Mouse (Mus musculus) limb, embryonic 14.5 days (tissue): ENCODE measurements around the gene Astn2. TPM values are rescaled to one million over a fixed set of nuclear protein-coding genes. Genes with fewer than 3 reads are reported as not detected.

Experiments used
- ATAC-seq: fragments of 200-750 bp; cut with Nextera tagmentation; 2 replicates; pipeline ENCODE4 v1.8.0; 2017; ENCODE audit warnings: low read depth, moderate number of reproducible peaks, moderate TSS enrichment; ENCODE audit not compliant: low FRiP score
- DNase-seq: peaks from one replicate; pipeline ENCODE4 v3.0.0-alpha.2; 2015; ENCODE audit warnings: low spot score
- H3K27ac ChIP-seq: fragments of 300-500 bp; sonication (generic); replicated peaks from 2 replicates; pipeline ENCODE4 v1.5.1; 2014; ENCODE audit warnings: low read depth, mild to moderate bottlenecking, low read length, moderate library complexity, mixed read lengths
- H3K27me3 ChIP-seq: fragments of 300-500 bp; sonication (generic); 2 replicates; pipeline ENCODE4 v1.6.1; 2014; ENCODE audit warnings: low read length, mixed read lengths; ENCODE audit not compliant: control insufficient read depth, insufficient read depth
- H3K36me3 ChIP-seq: fragments of 300-500 bp; sonication (generic); 2 replicates; pipeline ENCODE4 v1.6.1; 2014; ENCODE audit warnings: mild to moderate bottlenecking, low read length, moderate library complexity, mixed read lengths; ENCODE audit not compliant: control insufficient read depth, insufficient read depth
- H3K4me1 ChIP-seq: fragments of 300-500 bp; sonication (generic); 2 replicates; pipeline ENCODE4 v1.6.1; 2014; ENCODE audit warnings: antibody characterized with exemption, low read length, mixed read lengths; ENCODE audit not compliant: control insufficient read depth, insufficient read depth
- H3K4me2 ChIP-seq: fragments of 300-500 bp; sonication (generic); replicated peaks from 2 replicates; pipeline ENCODE4 v1.6.1; 2014; ENCODE audit warnings: low read depth, mild to moderate bottlenecking, low read length, moderate library complexity; ENCODE audit not compliant: severe bottlenecking
- H3K4me3 ChIP-seq: fragments of 300-500 bp; sonication (generic); replicated peaks from 2 replicates; pipeline ENCODE4 v1.5.1; 2014; ENCODE audit warnings: low read length
- H3K9ac ChIP-seq: fragments of 300-500 bp; sonication (generic); 2 replicates; pipeline ENCODE4 v1.6.1; 2014; ENCODE audit warnings: mild to moderate bottlenecking, low read depth, low read length, moderate library complexity; ENCODE audit not compliant: severe bottlenecking
- H3K9me3 ChIP-seq: fragments of 300-500 bp; sonication (generic); 2 replicates; pipeline ENCODE4 v1.6.1; 2016; ENCODE audit warnings: low read length; ENCODE audit not compliant: control insufficient read depth
- POLR2A ChIP-seq: fragments of 200-500 bp; IDR thresholded peaks from 2 replicates; pipeline ENCODE4 v1.8.0; 2012; ENCODE audit warnings: inconsistent platforms, mild to moderate bottlenecking, moderate library complexity, borderline replicate concordance; ENCODE audit not compliant: insufficient read depth, insufficient read length; ENCODE audit errors: extremely low read depth
- WGBS: fragments of 180-500 bp; shearing (Covaris S2); extraction: QIAGEN DNeasy Blood & Tissue Kit; methylation state at CpG from one replicate; pipeline ENCODE4 v1.1.7; 2014; 5-methylcytosine and 5-hydroxymethylcytosine counted together
- polyA plus RNA-seq, 2 experiments: library from polyadenylated mRNA; depleted of rRNA in 1 of 2; stranded (reverse) in 1 of 2; unstranded in 1 of 2; fragments of >200 nt; fragmentation: Nextera tagmentation in 1 of 2; extraction: Ambion mirVana in 1 of 2; gene quantifications; 2 replicates each; pipeline versions ENCODE4 v1.2.1 to v1.2.3; 2012 to 2014

Astn2 gene
- polyA plus RNA-seq, 2 experiments = 1.6 to 8.7 TPM

GRCm38 (mm10) chr4:66337443-66337842, 67.0 kb downstream of the Astn2 start:
- WGBS = 89% methylated on average over 3 of the region's 3 CpGs
- ATAC-seq (no peak), DNase-seq (no peak)
- H3K27me3 ChIP-seq = no peaks in the 10 kb centered on the region
- no peak overlapping the region for H3K27ac ChIP-seq
- no peak overlapping the region for H3K9ac ChIP-seq
- no peaks in the 10 kb centered on the region for H3K4me1 ChIP-seq
- no peaks in the 10 kb centered on the region for H3K36me3 ChIP-seq
- no peak overlapping the region for H3K4me2 ChIP-seq
- no peak for TF ChIP-seq POLR2A
- no peak overlapping the region for H3K4me3 ChIP-seq
- H3K9me3 ChIP-seq = no peaks in the 10 kb centered on the region

GRCm38 (mm10) chr4:66330600-66331285, 73.7 kb downstream of the Astn2 start:
- H3K4me3 ChIP-seq = no peak overlapping the region
- H3K27ac ChIP-seq = no peak overlapping the region
- TF ChIP-seq POLR2A = no peak
- DNase-seq (no peak), ATAC-seq (no peak)
- H3K4me1 ChIP-seq = no peaks in the 10 kb centered on the region
- H3K36me3 ChIP-seq = no peaks in the 10 kb centered on the region
- WGBS = 34% methylated on average over 4 of the region's 4 CpGs
- H3K9me3 ChIP-seq = no peaks in the 10 kb centered on the region
- no peaks in the 10 kb centered on the region for H3K27me3 ChIP-seq
- H3K9ac ChIP-seq = no peak overlapping the region
- no peak overlapping the region for H3K4me2 ChIP-seq

GRCm38 (mm10) chr4:66321051-66321450, 83.4 kb downstream of the Astn2 start:
- H3K4me3 ChIP-seq = no peak overlapping the region
- H3K4me1 ChIP-seq = no peaks in the 10 kb centered on the region
- TF ChIP-seq POLR2A = no peak
- no peak overlapping the region for H3K9ac ChIP-seq
- no peaks in the 10 kb centered on the region for H3K27me3 ChIP-seq
- 66% methylated on average over 2 of the region's 2 CpGs for WGBS
- no peaks in the 10 kb centered on the region for H3K9me3 ChIP-seq
- DNase-seq (no peak), ATAC-seq (no peak)
- no peak overlapping the region for H3K27ac ChIP-seq
- no peaks in the 10 kb centered on the region for H3K36me3 ChIP-seq
- no peak overlapping the region for H3K4me2 ChIP-seq

GRCm38 (mm10) chr4:66314806-66315484, 89.5 kb downstream of the Astn2 start:
- no peak overlapping the region for H3K27ac ChIP-seq
- no peak for DNase-seq
- no peak for TF ChIP-seq POLR2A
- H3K4me1 ChIP-seq = no peaks in the 10 kb centered on the region
- H3K4me2 ChIP-seq = no peak overlapping the region
- H3K27me3 ChIP-seq = no peaks in the 10 kb centered on the region
- H3K9me3 ChIP-seq = no peaks in the 10 kb centered on the region
- no peaks in the 10 kb centered on the region for H3K36me3 ChIP-seq
- H3K4me3 ChIP-seq = no peak overlapping the region
- whole genome bisulfite sequencing = 24% methylated on average over 8 of the region's 8 CpGs
- ATAC-seq = no peak
- no peak overlapping the region for H3K9ac ChIP-seq

GRCm38 (mm10) chr4:66312733-66313132, 91.7 kb downstream of the Astn2 start:
- H3K27ac ChIP-seq = no peak overlapping the region
- no peak for TF ChIP-seq POLR2A
- H3K4me1 ChIP-seq = no peaks in the 10 kb centered on the region
- no peaks in the 10 kb centered on the region for H3K36me3 ChIP-seq
- DNase-seq (no peak), ATAC-seq (no peak)
- H3K9me3 ChIP-seq = no peaks in the 10 kb centered on the region
- H3K9ac ChIP-seq = no peak overlapping the region
- H3K4me3 ChIP-seq = no peak overlapping the region
- 24% methylated on average over 1 of the region's 1 CpGs for WGBS
- H3K4me2 ChIP-seq = no peak overlapping the region
- no peaks in the 10 kb centered on the region for H3K27me3 ChIP-seq
